Mouse (Mus musculus): ENCODE measurements around the gene Gm20479.

GRCm38 (mm10) chr7:27391416-27391815, 34.2 kb upstream of the Gm20479 start:
- TF ChIP-seq CTCF (conservative IDR thresholded peaks at IDR 0.05; ENCODE audit: low read length) (no peak), POU5F1 (IDR thresholded peaks at IDR 0.05; ENCODE audit: borderline replicate concordance, low read length) (no peak)
